Mouse (Mus musculus): ENCODE results near the gene Lmntd1. TPM values are rescaled to one million over a fixed set of nuclear protein-coding genes. Genes with fewer than 3 reads are reported as not detected.

Lmntd1 gene
- polyA plus RNA-seq, 1 experiment from 2014 or later: 17.7 TPM

DNA sequence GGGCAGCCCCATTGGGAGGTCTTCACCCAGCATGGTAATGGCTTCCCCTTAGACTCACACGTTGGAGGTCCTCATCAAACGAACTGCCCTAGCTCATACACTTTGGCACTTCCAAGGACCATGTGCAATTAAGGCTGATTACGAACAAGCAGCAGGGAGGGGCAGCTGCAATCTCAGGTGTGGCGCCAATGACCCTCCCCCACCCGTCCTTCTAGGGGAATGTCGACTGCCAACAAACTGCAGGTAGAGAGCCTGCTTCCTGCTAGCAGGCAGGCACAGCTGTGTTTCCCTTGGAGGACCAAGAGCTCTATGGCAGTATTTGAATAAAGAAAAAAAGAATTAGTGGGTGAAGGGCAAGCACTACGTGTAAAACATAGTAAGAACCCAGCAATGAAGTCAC, 289.6 kb downstream of the Lmntd1 start:
- 0 out of 2 replicates have a peak, but pooled peaks cover 2% of the 10 kb centered on the region for H3K9me3 ChIP-seq (ENCODE audit: control insufficient read depth, low read length)
- H3K27ac ChIP-seq (replicated peaks in 1 of 2; ENCODE audit: control insufficient read depth in 1 of 2, insufficient read depth in 1 of 2, low read depth in 2 of 2, low read length in 2 of 2): no peak overlapping the region
- WGBS: 52% methylated on average over 7 of the region's 7 CpGs
- peaks cover 42% of the 10 kb centered on the region for H3K27me3 ChIP-seq (ENCODE audit: control insufficient read depth, insufficient read depth, low read length)
- no peak overlapping the region for H3K9ac ChIP-seq (ENCODE audit: low read length)
- H3K4me2 ChIP-seq (ENCODE audit: low read length): no peak overlapping the region
- no peaks in the 10 kb centered on the region for H3K4me1 ChIP-seq (ENCODE audit: control insufficient read depth in 2 of 2, insufficient read depth in 2 of 2, low read length in 2 of 2)
- no peaks in the 10 kb centered on the region for H3K36me3 ChIP-seq (ENCODE audit: control insufficient read depth, insufficient read depth, low read length)
- no peak for ATAC-seq (ENCODE audit: insufficient number of reproducible peaks, insufficient read depth, low FRiP score, low read depth)
- no peak overlapping the region for H3K4me3 ChIP-seq (ENCODE audit: control insufficient read depth in 1 of 2, insufficient read depth in 1 of 2, low read depth in 1 of 2, low read length in 2 of 2)

- H3K4me1 ChIP-seq (ENCODE audit: control insufficient read depth in 2 of 2, insufficient read depth in 2 of 2, low read length in 2 of 2): no peaks in the 10 kb centered on the region
- no peak overlapping the region for H3K4me3 ChIP-seq (ENCODE audit: control insufficient read depth in 1 of 2, insufficient read depth in 1 of 2, low read depth in 1 of 2, low read length in 2 of 2)
- H3K9me3 ChIP-seq (ENCODE audit: control insufficient read depth, low read length): 0 out of 2 replicates have a peak, but pooled peaks cover 2% of the 10 kb centered on the region
- H3K9ac ChIP-seq (ENCODE audit: low read length): no peak overlapping the region
- peaks cover 36% of the 10 kb centered on the region for H3K27me3 ChIP-seq (ENCODE audit: control insufficient read depth, insufficient read depth, low read length)
- 77% methylated on average over 7 of the region's 7 CpGs for WGBS
- no peak for ATAC-seq (ENCODE audit: insufficient number of reproducible peaks, insufficient read depth, low FRiP score, low read depth)
- no peak overlapping the region for H3K27ac ChIP-seq (replicated peaks in 1 of 2; ENCODE audit: control insufficient read depth in 1 of 2, insufficient read depth in 1 of 2, low read depth in 2 of 2, low read length in 2 of 2)
- H3K36me3 ChIP-seq (ENCODE audit: control insufficient read depth, insufficient read depth, low read length): no peaks in the 10 kb centered on the region
- H3K4me2 ChIP-seq (ENCODE audit: low read length): no peak overlapping the region
These were observed 291.9 kb downstream of the Lmntd1 start for GRCm38 (mm10) chr6:145322246-145322645.

DNA sequence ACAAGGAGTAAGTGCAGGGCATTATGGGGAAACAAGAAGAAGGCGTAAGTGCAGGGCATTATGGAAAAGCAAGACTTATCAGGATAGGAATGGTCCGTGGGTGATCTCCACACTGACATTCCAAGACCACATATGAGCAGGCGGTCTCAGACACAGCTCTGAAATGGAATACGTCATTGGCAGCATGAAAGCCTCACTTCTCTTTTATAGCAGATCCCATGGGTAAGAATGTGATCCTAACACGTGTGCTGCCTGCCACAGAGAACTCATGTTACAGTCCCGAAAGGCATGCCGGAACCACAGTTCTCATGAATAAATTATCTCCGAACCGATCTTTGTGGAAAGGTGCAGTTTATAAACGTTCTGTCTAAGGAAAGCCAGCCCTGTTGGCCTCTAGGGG, 294.0 kb downstream of the Lmntd1 start:
- H3K4me1 ChIP-seq (ENCODE audit: control insufficient read depth in 2 of 2, insufficient read depth in 2 of 2, low read length in 2 of 2): no peaks in the 10 kb centered on the region
- 87% methylated on average over 10 of the region's 10 CpGs for WGBS
- no peak overlapping the region for H3K4me2 ChIP-seq (ENCODE audit: low read length)
- no peak overlapping the region for H3K4me3 ChIP-seq (ENCODE audit: control insufficient read depth in 1 of 2, insufficient read depth in 1 of 2, low read depth in 1 of 2, low read length in 2 of 2)
- peaks cover 25% of the 10 kb centered on the region for H3K27me3 ChIP-seq (ENCODE audit: control insufficient read depth, insufficient read depth, low read length)
- H3K27ac ChIP-seq (replicated peaks in 1 of 2; ENCODE audit: control insufficient read depth in 1 of 2, insufficient read depth in 1 of 2, low read depth in 2 of 2, low read length in 2 of 2): no peak overlapping the region
- H3K9me3 ChIP-seq (ENCODE audit: control insufficient read depth, low read length): 0 out of 2 replicates have a peak, but pooled peaks cover 2% of the 10 kb centered on the region
- ATAC-seq (ENCODE audit: insufficient number of reproducible peaks, insufficient read depth, low FRiP score, low read depth): no peak
- H3K36me3 ChIP-seq (ENCODE audit: control insufficient read depth, insufficient read depth, low read length): no peaks in the 10 kb centered on the region
- H3K9ac ChIP-seq (ENCODE audit: low read length): no peak overlapping the region

Other genes with a start within 250 kb of the Lmntd1 start
- 0.26 and 0.50 TPM in 2 replicates for gene Tuba3b, start 1.4 kb upstream of the Lmntd1 start, polyA plus RNA-seq (2014; fragmentation: Nextera tagmentation; extraction: Ambion mirVana)
- gene Rassf8, start 132.4 kb upstream of the Lmntd1 start, polyA plus RNA-seq (2014; fragmentation: Nextera tagmentation; extraction: Ambion mirVana): 12.7 and 15.7 TPM in 2 replicates

Measured in heart, embryonic 14.5 days (tissue).